Mouse (Mus musculus) adrenal gland (tissue): ENCODE measurements at regions not wholly inside any gene's neighbourhood (a gene's known extent, or its start where the extent isn't known, plus 50 kb on each side); places are given as distances from the start of the nearest gene placed in this dataset.

ENCODE experiments used
- intact Hi-C: fragments of 180-260 bp; cut with DNase I; formaldehyde crosslinking; loops from one replicate; pipeline ENCODE4 v1.15.1; 2025

- intact Hi-C loops = no loop called here
Measured at GRCm38 (mm10) chr4:32177933-32178639, 60.5 kb upstream of the Bach2 start.

GRCm38 (mm10) chr4:32179707-32180241 is 58.8 kb upstream of the Bach2 start:
- intact Hi-C loops = no loop called here

- intact Hi-C loops = no loop called here
Measured at GRCm38 (mm10) chr4:32183791-32184190, 54.8 kb upstream of the Bach2 start.

- intact Hi-C loops = no loop called here
Measured at GRCm38 (mm10) chr4:32185986-32186385, 52.6 kb upstream of the Bach2 start.

- intact Hi-C loops = no loop called here
Measured at GRCm38 (mm10) chr4:32187154-32187553, 51.5 kb upstream of the Bach2 start.

GRCm38 (mm10) chr4:32188076-32188475 is 50.5 kb upstream of the Bach2 start:
- intact Hi-C loops = no loop called here

- intact Hi-C loops = no loop called here
Measured at GRCm38 (mm10) chr4:32188752-32189415, 49.7 kb upstream of the Bach2 start.
